Mouse (Mus musculus) embryonic fibroblast, embryonic 13.5 days (primary cell): Measurements from ENCODE around the gene Kcnd3.

Experiments used
- CTCF ChIP-seq: IDR thresholded peaks from 2 replicates; pipeline ENCODE4 v1.5.1; 2011; ENCODE audit warnings: mild to moderate bottlenecking, control low read depth, low read length, moderate library complexity, borderline replicate concordance; ENCODE audit not compliant: insufficient read depth
- POLR2A ChIP-seq: IDR thresholded peaks from 2 replicates; pipeline ENCODE4 v1.6.1; 2011; ENCODE audit warnings: low read depth, mild to moderate bottlenecking, control low read depth, low read length, moderate library complexity

GRCm38 (mm10) chr3:105466538-105466937 lies 14.4 kb downstream of the Kcnd3 start:
- TF ChIP-seq CTCF (no peak), POLR2A (no peak)
